Mouse (Mus musculus) bone marrow, adult 2 months (tissue): ENCODE measurements at regions not wholly inside any gene's neighbourhood (a gene's known extent, or its start where the extent isn't known, plus 50 kb on each side); places are given as distances from the start of the nearest gene placed in this dataset.

ENCODE experiments used
- CTCF ChIP-seq: fragments of 200-500 bp; IDR thresholded peaks from 2 replicates; pipeline ENCODE4 v1.5.1; 2011; ENCODE audit warnings: low read length, control low read depth; ENCODE audit not compliant: control insufficient read depth, insufficient read depth
- POLR2A ChIP-seq: fragments of 200-500 bp; IDR thresholded peaks from 2 replicates; pipeline ENCODE4 v1.6.1; 2011; ENCODE audit warnings: low read depth, mild to moderate bottlenecking, control low read depth, low read length, borderline replicate concordance; ENCODE audit not compliant: control insufficient read depth

GRCm38 (mm10) chr6:84467319-84467718 lies 126.4 kb downstream of the Cyp26b1 start:
- TF ChIP-seq CTCF = no peak
- TF ChIP-seq POLR2A = no peak
